23 mouse cellular contexts compared by ENCODE assay signal in genomic region chr15:95769576-95769975, GRCm38 (mm10). TPM values are rescaled to one million over a fixed set of nuclear protein-coding genes. Genes with fewer than 3 reads are reported as not detected.
A peak's percentile ranks its signal among the peaks of the same experiment; 100 is the strongest.
DNase-seq lines count a peak whose midpoint lies in the region; ATAC-seq and TF ChIP-seq lines count a peak whose summit lies in the region.
"Had no signal": no experiment of that assay in that cellular context is flagged by ENCODE, and none has a peak within 500 bp of the region (broad histone marks: within the 10 kb centered on the region; RNA-seq: fewer than 3 reads in every experiment).

No protein-coding gene starts in this region.

- H3K4me2 ChIP-seq in hindbrain, postnatal 0 days (ENCODE audit: low read depth, low read length): no peak overlapping the region
- H3K4me2 ChIP-seq in hindbrain, embryonic 12.5 days (replicated peaks): no peak overlapping the region
- H3K4me2 ChIP-seq: embryonic facial prominence, embryonic 13.5 days; forebrain, embryonic 15.5 days; heart, embryonic 13.5 days; liver, embryonic 12.5 days had no signal

- ATAC-seq in hindbrain, postnatal 0 days: no peak
- ATAC-seq in hindbrain, embryonic 12.5 days (ENCODE audit: low FRiP score): no peak
- ATAC-seq: forebrain, embryonic 15.5 days; liver, embryonic 12.5 days had no signal

- no peaks in the 10 kb centered on the region for H3K4me1 ChIP-seq in hindbrain, postnatal 0 days (ENCODE audit: insufficient read depth, low read length)
- no peaks in the 10 kb centered on the region for H3K4me1 ChIP-seq in hindbrain, embryonic 12.5 days
- H3K4me1 ChIP-seq: embryonic facial prominence, embryonic 13.5 days; forebrain, embryonic 15.5 days; heart, embryonic 13.5 days; hindbrain, embryonic 10.5 days; limb, embryonic 10.5 days; midbrain, embryonic 10.5 days had no signal

- intact Hi-C loops in gastrocnemius, postnatal 14 days (cut with DNase I; ENCODE audit: low total_unique reads): no loop called here

- no peak overlapping the region for H3K4me3 ChIP-seq in hindbrain, postnatal 0 days (ENCODE audit: low read length)
- H3K4me3 ChIP-seq in hindbrain, embryonic 12.5 days: no peak overlapping the region
- H3K4me3 ChIP-seq: embryonic facial prominence, embryonic 13.5 days; forebrain, embryonic 15.5 days; heart, embryonic 13.5 days; hindbrain, embryonic 10.5 days; limb, embryonic 10.5 days; liver, embryonic 12.5 days; midbrain, embryonic 10.5 days had no signal

- TF ChIP-seq CTCF in hindbrain, postnatal 0 days (IDR thresholded peaks at IDR 0.05; ENCODE audit: low read depth): no peak

- no peaks in the 10 kb centered on the region for H3K36me3 ChIP-seq in hindbrain, postnatal 0 days (ENCODE audit: insufficient read depth, low read length)
- no peaks in the 10 kb centered on the region for H3K36me3 ChIP-seq in hindbrain, embryonic 12.5 days
- H3K36me3 ChIP-seq: embryonic facial prominence, embryonic 13.5 days; forebrain, embryonic 15.5 days; heart, embryonic 13.5 days; hindbrain, embryonic 10.5 days; limb, embryonic 10.5 days; liver, embryonic 12.5 days; midbrain, embryonic 10.5 days had no signal

- DNase-seq in cerebellum, postnatal 14 days: peak; percentile 16 to 51
- no peak for DNase-seq in cerebellum, adult 9-10 months
- DNase-seq in hindbrain, postnatal 0 days (ENCODE audit: low spot score): peak; percentile 37
- DNase-seq in adipocyte (ENCODE audit: low spot score): peak; percentile 88
- peak; percentile 38 for DNase-seq in gastrocnemius, postnatal 14 days
- no peak for DNase-seq in retina, postnatal 1 day
- no peak for DNase-seq in kidney, postnatal 14 days
- DNase-seq: cerebellum, adult 2 months; kidney, adult 8-10 months; kidney, postnatal 25 days; lung, adult 2 months; right cerebral cortex, adult 18-20 months; thymus, postnatal 25 days had no signal

- 58% methylated on average over 4 of the region's 4 CpGs for WGBS in hindbrain, postnatal 0 days
- 85% methylated on average over 4 of the region's 4 CpGs for WGBS in hindbrain, embryonic 12.5 days

- no peak overlapping the region for H3K27ac ChIP-seq in hindbrain, postnatal 0 days
- H3K27ac ChIP-seq in hindbrain, embryonic 12.5 days: no peak overlapping the region
- H3K27ac ChIP-seq: embryonic facial prominence, embryonic 13.5 days; forebrain, embryonic 15.5 days; heart, embryonic 13.5 days; hindbrain, embryonic 10.5 days; limb, embryonic 10.5 days; liver, embryonic 12.5 days; macrophage; midbrain, embryonic 10.5 days had no signal

- no peaks in the 10 kb centered on the region for H3K9me3 ChIP-seq in hindbrain, postnatal 0 days (ENCODE audit: low read length)
- H3K9me3 ChIP-seq in hindbrain, embryonic 12.5 days (replicated peaks): no peaks in the 10 kb centered on the region
- H3K9me3 ChIP-seq: embryonic facial prominence, embryonic 13.5 days; forebrain, embryonic 15.5 days; heart, embryonic 13.5 days; hindbrain, embryonic 10.5 days; limb, embryonic 10.5 days; liver, embryonic 12.5 days; midbrain, embryonic 10.5 days had no signal

- H3K27me3 ChIP-seq in hindbrain, postnatal 0 days (ENCODE audit: insufficient read depth, low read length): no peaks in the 10 kb centered on the region
- H3K27me3 ChIP-seq in hindbrain, embryonic 12.5 days: no peaks in the 10 kb centered on the region
- H3K27me3 ChIP-seq: CH12.LX; embryonic facial prominence, embryonic 13.5 days; forebrain, embryonic 15.5 days; heart, embryonic 13.5 days; liver, embryonic 12.5 days had no signal

- no peak overlapping the region for H3K9ac ChIP-seq in hindbrain, postnatal 0 days (replicated peaks; ENCODE audit: low read length)
- no peak overlapping the region for H3K9ac ChIP-seq in hindbrain, embryonic 12.5 days
- H3K9ac ChIP-seq: embryonic facial prominence, embryonic 13.5 days; forebrain, embryonic 15.5 days; heart, embryonic 13.5 days; liver, embryonic 12.5 days had no signal

RNA-seq across cellular contexts. Expression of gene Ano6, which starts 21.1 kb away (rescaled TPM):
- 28.9 and 34.3 TPM in 2 replicates for total RNA-seq in hindbrain, postnatal 0 days (2014; rRNA removed)
- polyA plus RNA-seq in hindbrain, postnatal 0 days (2015; fragmentation: Nextera tagmentation; extraction: Ambion mirVana): 19.2 and 21.5 TPM in 2 replicates
- 40.7 and 44.9 TPM in 2 replicates for polyA plus RNA-seq in hindbrain, embryonic 12.5 days (2016; fragmentation: Nextera tagmentation; extraction: Ambion mirVana)
- 10 to 100 TPM; 41.5 to 51.9 TPM for total RNA-seq in gastrocnemius, postnatal 14 days (2021)

Comparison
In these comparisons a context has a peak if more than half of its experiments do, and no peak if none do; other contexts are left out.
1. DNase-seq: peak in cerebellum, postnatal 14 days (2 of 2), hindbrain, postnatal 0 days (single experiment), adipocyte (single experiment) and gastrocnemius, postnatal 14 days (single experiment); none in cerebellum, adult 9-10 months (single experiment), retina, postnatal 1 day (single experiment) and kidney, postnatal 14 days (single experiment).